Mouse (Mus musculus) bone marrow, adult 2 months (tissue): ENCODE data around the gene Magi3. TPM values are rescaled to one million over a fixed set of nuclear protein-coding genes. Genes with fewer than 3 reads are reported as not detected.
A peak's percentile ranks its signal among the peaks of the same experiment; 100 is the strongest.

Experiments used
- H3K27ac ChIP-seq: fragments of 200-500 bp; 2 replicates; pipeline ENCODE4 v1.5.1; 2012; ENCODE audit warnings: low read depth, mild to moderate bottlenecking, control low read depth, inconsistent platforms, low read length; ENCODE audit not compliant: control insufficient read depth, poor library complexity, insufficient read depth
- H3K4me1 ChIP-seq: fragments of 200-500 bp; 2 replicates; pipeline ENCODE4 v1.6.1; 2011; ENCODE audit warnings: low read length; ENCODE audit not compliant: control insufficient read depth, insufficient read depth
- H3K4me3 ChIP-seq: fragments of 200-500 bp; replicated peaks from 2 replicates; pipeline ENCODE3; 2011; ENCODE audit warnings: mild to moderate bottlenecking, low read depth, low read length, control low read depth; ENCODE audit not compliant: control insufficient read depth
- CTCF ChIP-seq: fragments of 200-500 bp; IDR thresholded peaks from 2 replicates; pipeline ENCODE4 v1.5.1; 2011; ENCODE audit warnings: low read length, control low read depth; ENCODE audit not compliant: control insufficient read depth, insufficient read depth
- POLR2A ChIP-seq: fragments of 200-500 bp; IDR thresholded peaks from 2 replicates; pipeline ENCODE4 v1.6.1; 2011; ENCODE audit warnings: low read depth, mild to moderate bottlenecking, control low read depth, low read length, borderline replicate concordance; ENCODE audit not compliant: control insufficient read depth
- WGBS: fragments of 180-500 bp; shearing (Covaris S2); methylation state at CpG from one replicate; pipeline ENCODE4 v1.1.7; 2018; 5-methylcytosine and 5-hydroxymethylcytosine counted together
- polyA plus RNA-seq: library from polyadenylated mRNA; stranded (reverse); fragments of >200 nt; gene quantifications from 2 replicates; pipeline ENCODE4 v1.2.4, GENCODE M21; 2011; ENCODE audit warnings: low replicate concordance; ENCODE audit not compliant: missing spikeins, insufficient read depth, insufficient read length

The Magi3 gene
- polyA plus RNA-seq, 1 experiment: 1.6 TPM

DNA sequence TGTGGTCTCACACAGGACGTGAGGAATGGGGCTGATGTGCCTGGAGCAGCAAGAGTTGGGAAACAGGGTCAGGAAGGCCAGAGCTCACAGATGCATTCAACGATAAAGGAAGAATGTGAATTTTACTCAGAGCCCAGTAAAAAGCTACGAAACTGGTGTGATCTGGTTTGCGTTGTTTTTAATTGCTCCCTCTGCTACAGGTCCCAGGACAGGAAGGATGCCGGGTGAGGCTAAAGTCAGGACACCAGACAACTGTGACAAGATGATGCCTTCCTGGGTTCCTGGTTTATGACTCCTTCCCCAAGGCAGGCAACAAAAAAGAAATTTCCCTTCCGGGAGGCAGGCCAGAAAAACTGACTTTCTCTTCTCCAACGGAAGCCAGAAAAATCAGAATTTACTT lies 6.6 kb upstream of the Magi3 start:
- H3K27ac ChIP-seq: no peak overlapping the region
- H3K4me1 ChIP-seq: no peaks in the 10 kb centered on the region
- no peak overlapping the region for H3K4me3 ChIP-seq
- no peak for TF ChIP-seq POLR2A
- TF ChIP-seq CTCF: no peak
- WGBS: 79% methylated on average over 7 of the region's 7 CpGs

- TF ChIP-seq CTCF: no peak
- no peak for TF ChIP-seq POLR2A
- no peaks in the 10 kb centered on the region; the same call in 1 of the 2 replicates for H3K4me1 ChIP-seq
- 8% methylated on average over 11 of the region's 11 CpGs for WGBS
- no peak overlapping the region for H3K27ac ChIP-seq
- no peak overlapping the region for H3K4me3 ChIP-seq
Measured at GRCm38 (mm10) chr3:104221156-104221555, 982 bp upstream of the Magi3 start.

DNA sequence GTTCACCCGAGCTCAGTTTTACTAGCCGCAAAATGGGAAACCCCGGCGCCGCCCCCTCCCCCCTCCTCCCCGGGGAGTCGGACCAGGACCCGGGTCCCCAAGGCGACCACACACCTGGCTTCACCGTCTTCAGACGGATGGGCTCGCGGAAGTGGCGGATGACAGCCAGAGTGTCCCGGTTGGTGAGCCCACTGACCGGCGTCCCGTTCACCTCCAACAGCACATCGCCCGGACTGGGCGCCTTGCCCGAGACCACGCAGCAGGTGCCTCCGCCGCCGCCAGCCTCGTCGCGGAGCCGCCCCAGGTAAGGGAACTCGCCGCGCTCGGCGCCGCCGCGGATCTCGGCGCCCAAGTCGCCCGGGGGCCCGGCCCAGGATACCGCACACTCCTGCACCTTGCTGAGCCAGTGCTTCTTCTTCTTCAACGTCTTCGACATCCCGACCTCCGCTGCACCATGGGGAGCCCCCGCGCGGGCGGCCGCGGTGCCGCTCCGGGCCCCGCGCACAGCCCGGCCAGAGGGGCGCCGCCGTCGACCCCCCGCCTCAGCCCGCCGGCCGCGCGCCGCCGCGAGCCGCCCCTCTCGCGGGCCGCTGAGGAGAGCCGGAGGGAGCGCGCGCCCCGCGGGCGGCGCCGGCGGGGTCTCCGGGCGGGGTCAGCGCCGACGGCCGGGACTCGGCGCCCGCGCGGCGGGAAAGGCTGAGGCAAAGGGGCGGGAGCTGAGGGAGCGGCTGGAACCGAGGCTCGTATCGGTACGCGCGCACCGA lies 461 bp downstream of the Magi3 start:
- H3K4me1 ChIP-seq: no peaks in the 10 kb centered on the region; the same call in 1 of the 2 replicates
- TF ChIP-seq POLR2A: no peak
- TF ChIP-seq CTCF: no peak
- peak overlapping the region; percentile 80 for H3K4me3 ChIP-seq
- WGBS: 11% methylated on average over 107 of the region's 107 CpGs
- peak overlapping the region; percentile 89 for H3K27ac ChIP-seq

DNA sequence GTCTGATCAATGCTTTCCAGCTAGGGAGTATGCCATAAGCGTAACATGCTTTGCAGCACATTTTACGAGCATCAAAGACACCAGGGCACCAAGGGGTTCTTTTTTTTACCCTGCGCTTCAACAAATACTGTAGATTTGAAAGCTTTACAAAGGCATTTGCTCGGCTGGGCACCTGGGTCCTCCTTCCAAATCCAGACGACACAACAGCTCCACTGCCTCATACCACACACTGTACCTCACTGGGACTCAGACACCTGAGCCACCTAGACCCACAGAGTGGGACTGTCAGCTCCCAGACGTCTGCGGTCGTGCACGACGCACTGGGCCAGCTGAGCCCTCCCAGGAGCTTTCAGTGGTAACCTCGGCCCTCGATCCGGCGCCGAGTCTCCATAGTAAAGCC lies 1.2 kb downstream of the Magi3 start:
- Histone ChIP-seq H3K4me3 (peak overlapping the region; percentile 71), H3K4me1 (no peaks in the 10 kb centered on the region; the same call in 1 of the 2 replicates), H3K27ac (no peak overlapping the region)
- TF ChIP-seq CTCF (no peak), POLR2A (no peak)
- 3% methylated on average over 15 of the region's 15 CpGs for WGBS

- H3K27ac ChIP-seq: no peak overlapping the region
- WGBS: 88% methylated on average over 2 of the region's 2 CpGs
- no peak overlapping the region for H3K4me3 ChIP-seq
- no peak for TF ChIP-seq POLR2A
- H3K4me1 ChIP-seq: no peaks in the 10 kb centered on the region; the same call in 1 of the 2 replicates
Measured at GRCm38 (mm10) chr3:104189823-104190222, 30.4 kb downstream of the Magi3 start.

DNA sequence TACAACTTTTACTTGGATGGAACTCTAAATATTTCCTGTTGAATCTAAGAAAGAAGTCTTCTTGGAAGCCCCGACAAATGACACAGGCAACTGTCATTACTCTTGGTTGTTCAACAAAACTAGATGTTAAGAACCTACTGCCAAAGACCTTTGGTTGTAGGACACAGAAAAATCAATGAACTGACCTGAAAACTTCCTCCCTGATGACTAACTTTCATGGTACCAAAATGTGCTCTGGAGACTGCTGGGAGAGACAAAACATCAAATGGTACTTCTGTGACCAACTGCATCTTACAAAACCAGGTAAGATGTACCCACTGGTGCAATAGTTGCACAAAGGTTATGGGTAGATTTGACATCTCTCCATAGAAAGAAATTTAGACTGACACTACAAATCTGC lies 30.9 kb downstream of the Magi3 start:
- H3K4me3 ChIP-seq: no peak overlapping the region
- TF ChIP-seq CTCF (no peak), POLR2A (no peak)
- H3K4me1 ChIP-seq: no peaks in the 10 kb centered on the region; the same call in 1 of the 2 replicates
- WGBS: 87% methylated on average over 1 of the region's 1 CpGs
- H3K27ac ChIP-seq: no peak overlapping the region

DNA sequence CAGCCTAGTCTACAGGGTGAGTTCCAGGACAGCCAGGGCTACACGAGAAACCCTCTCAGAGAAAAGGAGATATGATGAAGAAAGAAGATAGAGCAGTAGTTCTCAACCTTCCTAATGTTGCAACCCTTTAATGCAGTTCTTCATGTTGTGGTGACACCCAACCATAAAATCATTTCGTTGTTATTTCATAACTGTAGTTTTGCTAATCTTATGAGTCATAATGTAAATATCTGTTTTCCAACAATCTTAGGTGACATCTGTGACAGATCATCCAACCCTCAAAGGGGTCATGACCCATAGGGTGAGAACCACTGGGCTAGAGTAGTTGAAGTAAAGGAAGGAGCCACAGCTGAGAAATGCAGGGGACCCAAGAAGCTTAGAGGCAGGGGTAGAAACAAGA lies 35.9 kb downstream of the Magi3 start:
- Histone ChIP-seq H3K4me1 (no peaks in the 10 kb centered on the region; the same call in 1 of the 2 replicates), H3K4me3 (no peak overlapping the region), H3K27ac (no peak overlapping the region)
- TF ChIP-seq CTCF: no peak
- no peak for TF ChIP-seq POLR2A
- 39% methylated on average over 2 of the region's 2 CpGs for WGBS

DNA sequence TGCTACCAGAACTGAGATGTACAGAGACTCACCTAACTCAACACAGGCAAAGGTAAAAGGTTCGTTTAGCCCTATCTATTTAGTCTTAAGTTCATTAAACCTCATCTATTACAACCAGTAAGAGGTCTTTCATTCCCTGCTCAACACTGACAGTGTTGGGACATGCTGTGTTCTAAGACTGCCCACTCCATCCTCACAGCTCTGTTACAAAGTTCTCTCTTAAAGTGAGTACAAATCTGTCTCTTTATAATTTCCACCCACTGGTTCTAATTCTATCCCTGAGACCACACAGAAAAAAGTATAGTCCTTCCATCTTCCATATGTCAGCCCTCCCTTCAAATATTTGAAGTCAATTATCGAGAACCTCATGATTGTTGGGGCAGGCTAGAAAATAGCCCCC lies 36.5 kb downstream of the Magi3 start:
- 69% methylated on average over 2 of the region's 2 CpGs for WGBS
- Histone ChIP-seq H3K27ac (no peak overlapping the region), H3K4me3 (no peak overlapping the region), H3K4me1 (no peaks in the 10 kb centered on the region; the same call in 1 of the 2 replicates)
- TF ChIP-seq CTCF (no peak), POLR2A (no peak)
